Mouse (Mus musculus): ENCODE results near the gene Gm20388.

DNA sequence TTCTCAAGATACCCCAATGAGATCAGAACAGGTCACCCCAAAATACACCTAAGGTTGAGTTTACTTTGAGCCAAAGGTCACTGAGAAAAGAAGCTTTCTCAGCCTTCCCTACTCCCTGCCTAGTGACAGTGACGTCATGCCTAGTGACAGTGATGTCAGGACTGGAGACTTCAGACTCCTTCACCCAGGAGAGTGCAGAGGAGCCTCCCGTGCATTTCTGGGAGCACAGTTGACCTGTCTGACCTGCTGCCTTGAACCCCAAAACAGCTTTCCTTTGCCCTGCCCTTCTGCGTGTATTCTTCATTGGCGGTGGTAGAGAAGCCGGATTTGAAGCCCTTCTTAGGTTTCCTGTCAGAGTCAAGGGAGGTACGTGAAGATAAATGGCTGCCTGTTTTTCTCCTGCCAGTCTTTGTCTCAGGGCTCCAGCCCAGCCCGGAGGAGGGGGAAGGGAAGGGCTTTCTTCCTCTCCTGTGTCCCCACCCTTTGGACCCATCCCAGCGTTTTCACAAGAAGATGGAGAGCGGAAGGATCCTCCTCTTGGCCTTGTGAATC is 194.2 kb downstream of the Gm20388 start:
- TF ChIP-seq TAL1 (IDR thresholded peaks at IDR 0.05; ENCODE audit: low read length) (no peak), GATA1 (IDR thresholded peaks at IDR 0.05; ENCODE audit: low read length) (no peak)

All from erythroblast, embryonic 14.5 days (primary cell).